Mouse (Mus musculus): ENCODE measurements around the gene Ercc6.

Ercc6 gene

DNA sequence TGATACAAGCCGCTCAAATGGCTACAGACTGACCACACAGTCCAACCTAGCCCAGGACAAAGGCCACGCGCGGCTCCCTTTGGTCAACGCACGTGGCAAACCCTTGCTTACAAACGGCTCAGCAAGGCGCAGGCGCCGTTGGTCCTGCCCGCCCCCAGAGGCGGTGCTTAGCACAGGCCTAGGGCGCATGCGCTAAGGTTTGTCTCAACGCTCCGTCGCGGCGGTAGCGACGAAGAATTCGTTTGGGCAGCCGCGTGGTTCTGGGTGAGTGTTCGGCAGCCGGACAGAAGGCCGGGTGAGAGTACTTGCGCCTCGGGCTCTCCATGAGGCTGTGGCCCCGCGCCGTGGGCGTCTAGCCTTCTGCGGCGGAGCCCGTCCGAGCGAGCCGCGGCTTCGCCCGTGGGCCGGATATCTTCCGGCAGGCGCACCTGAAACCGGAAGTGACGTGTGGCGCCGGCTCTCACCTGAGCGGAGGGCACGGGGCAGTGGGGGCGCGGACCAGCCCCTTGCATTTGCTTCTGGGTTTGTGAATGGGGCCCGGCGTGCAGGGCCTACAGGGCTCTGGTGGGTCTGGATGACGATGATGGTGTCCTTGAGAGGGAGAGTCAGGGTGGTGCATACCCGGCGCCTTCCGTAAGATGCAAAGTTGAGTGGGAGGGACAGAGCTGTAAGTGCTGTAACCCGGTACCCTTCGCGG, at the start of gene Ercc6:
TSS of gene Ercc6 (plus strand) at position 186 of the 697 bp plus-strand sequence.
- DNase-seq = peak; percentile 94

DNA sequence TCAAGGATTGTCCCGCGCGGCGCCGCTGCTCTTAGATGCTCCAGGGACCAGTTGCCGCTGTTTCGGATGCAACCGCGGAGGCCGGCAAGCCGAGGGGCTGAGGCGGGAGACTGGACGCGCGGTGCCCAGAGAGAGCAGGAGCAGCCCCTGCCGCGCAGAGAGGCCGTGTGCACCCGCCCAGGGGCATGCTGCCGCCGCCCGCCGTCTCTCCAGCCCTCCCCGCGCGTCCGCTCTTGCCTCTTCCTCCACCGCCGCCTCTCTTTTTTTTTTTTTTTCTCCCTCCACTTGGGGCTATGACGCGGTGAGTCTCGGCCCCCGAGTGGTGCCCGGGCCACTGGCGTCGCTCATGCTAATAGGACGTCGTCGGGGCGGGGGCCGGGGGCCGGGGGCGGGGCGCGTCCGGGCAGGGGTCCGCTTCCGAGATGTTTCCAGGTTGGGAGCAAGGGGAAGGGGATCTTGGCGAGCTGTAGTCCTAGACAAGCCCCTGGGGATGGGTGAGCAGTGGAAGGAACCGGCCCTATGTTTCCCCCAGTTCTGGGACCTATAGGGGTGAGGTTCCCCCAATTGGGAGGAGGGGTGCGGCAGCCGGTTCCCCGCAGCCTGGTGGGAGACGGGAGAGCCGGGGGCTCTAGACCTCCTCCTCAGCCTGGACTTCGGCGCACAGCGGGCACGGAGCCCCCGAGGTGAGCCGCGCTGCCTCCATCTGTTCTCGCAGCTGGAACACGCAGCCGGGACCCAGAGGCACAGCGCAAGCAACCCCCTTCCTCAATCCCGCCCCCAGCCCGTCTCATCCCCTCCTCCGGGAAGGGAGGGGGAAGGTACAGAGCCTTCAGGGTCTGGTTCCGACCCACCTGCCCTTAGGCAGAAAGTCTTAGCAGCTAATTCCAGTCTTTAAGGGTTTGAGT, 48.5 kb upstream of the Ercc6 start, which contains the start of gene Slc18a3:
TSS of gene Slc18a3 (minus strand) at position 250 of the 905 bp plus-strand sequence.
- no peak for DNase-seq

DNA sequence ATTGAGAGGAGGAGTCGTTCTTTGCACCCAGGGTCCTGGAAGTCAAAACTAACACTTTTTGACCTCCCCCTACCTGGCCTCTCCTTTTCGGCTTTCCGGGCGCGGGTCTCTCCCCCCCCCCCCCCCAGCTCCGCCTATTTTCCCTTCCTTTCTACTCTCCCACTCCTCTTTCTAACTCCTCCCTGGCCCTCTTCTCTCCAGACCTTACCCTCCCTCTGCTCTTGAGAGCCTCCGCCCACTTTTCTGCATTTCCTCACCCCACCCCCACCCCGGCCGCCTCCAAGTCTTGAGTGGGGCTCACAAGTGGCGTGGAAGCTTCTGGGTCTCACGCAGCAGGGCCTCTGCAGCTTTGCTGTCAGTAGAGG, 47.8 kb upstream of the Ercc6 start:
- no peak for DNase-seq

DNA sequence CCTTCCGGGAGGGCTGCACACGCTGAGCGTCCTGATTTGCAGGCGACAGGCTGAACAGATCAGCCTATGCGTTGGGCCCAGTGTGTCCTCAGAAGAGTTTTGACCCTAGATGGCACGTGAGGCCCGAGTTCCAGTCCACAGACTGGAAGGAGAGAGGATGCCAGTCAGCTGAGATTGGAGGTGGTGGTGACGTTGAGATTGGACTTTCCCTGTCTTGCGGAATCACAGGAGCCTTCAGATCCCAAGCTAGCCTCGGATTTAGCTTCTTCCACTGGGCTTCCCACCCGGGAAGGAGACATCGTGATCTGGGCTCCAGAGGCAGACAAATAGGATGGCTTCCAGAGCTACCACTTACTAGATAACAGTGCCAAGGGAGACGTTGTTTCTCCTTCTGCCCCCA, 47.4 kb upstream of the Ercc6 start, which contains the start of gene Chat:
TSS of gene Chat (minus strand) at position 101 of the 400 bp plus-strand sequence.
- no peak for DNase-seq

DNA sequence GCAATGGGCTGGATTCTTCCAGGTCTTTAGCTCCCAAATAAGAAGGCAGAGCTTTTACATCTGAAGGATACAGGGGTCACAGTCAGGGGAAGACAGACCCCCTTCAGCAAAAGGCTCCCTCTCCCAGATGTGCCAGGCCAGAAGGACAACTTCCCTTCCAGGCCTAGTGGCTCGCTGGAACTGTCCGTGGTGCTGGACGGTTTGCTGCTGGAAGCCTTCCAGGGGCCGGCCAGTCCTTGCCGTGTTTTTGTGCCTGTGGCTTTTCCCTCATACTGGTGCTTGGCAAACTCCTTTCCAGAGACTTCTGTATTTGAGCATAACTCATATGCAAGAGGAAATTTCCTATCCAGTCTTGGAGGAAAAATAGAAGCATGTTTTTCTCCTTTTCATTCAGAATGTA, 45.7 kb upstream of the Ercc6 start:
- DNase-seq = peak; percentile 56

DNA sequence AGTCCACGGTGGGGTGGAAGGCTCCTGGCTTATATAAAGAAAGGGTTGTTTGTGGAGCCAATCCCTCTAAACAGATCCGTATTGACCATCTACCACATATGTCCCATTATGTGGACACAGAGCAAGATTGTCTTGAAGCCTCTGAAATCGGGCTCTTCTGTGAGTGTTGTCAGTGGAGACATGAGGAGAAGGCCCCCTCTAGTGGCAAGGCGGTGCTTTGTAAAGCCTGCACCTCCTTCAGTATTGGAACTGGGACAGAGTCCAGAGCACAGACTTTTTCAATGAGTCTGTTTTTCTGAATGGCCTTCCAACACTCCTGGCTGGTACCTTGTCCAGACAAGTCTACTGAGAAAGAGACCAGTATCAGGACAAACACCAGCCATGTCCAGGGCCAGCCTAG, 40.3 kb upstream of the Ercc6 start:
- DNase-seq = peak; percentile 49

DNA sequence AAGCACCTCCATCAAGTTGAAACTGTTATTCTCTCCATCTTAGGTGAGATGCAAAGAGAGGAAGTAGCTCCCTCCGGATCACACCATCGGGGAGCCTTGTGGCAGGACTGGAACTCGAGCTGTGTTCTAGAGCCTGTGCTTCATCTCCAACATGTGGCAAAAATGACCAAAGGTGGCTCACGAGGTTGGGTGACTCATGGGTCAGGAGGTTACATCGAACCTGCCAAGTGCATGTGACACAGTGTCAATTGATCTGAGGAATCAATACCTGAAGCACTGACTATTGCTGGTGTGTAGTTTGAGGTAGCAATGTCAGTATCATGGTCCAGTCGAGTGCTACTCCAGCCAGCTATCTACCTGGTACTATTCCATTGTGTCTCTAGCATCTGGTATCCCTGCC, 36.8 kb upstream of the Ercc6 start:
- DNase-seq = no peak

DNA sequence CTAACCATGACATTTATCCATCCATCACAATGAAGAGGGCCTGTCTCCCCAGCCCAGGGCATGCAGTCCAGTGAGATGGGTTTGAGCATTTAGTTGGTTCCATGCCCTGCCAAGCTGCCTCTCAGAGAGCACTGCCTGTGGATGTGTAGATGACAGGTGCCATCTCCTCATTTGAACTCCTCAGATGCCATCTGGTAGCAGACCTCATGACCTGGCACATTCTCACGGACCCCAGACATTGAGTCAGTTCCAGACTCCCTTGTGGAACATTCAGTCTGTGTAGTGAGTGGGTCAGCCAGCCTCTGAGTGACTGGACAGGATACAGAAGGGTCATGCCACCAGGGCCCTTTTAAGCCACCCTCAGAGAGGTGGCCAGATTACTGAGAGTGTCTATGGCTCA, 35.7 kb upstream of the Ercc6 start:
- no peak for DNase-seq

DNA sequence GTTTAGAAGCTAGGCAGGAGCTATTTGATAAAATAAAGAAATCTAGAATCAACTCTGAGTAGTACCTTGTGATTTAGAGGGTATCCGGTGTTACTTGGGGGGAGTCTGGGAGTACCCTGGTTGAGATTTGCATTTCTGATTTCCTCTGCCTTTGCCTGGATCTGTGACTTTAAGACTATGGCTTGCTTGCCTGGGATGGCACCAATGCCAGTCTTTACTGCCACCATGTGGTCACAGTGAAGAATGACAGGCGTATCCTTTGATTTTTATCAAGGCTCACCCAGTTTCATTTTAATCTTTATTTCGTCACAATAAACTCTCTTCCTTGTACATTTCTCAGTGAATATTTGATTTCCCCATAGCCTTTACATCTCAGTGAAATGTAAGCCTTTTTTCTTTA, 31.3 kb upstream of the Ercc6 start:
- DNase-seq = no peak

DNA sequence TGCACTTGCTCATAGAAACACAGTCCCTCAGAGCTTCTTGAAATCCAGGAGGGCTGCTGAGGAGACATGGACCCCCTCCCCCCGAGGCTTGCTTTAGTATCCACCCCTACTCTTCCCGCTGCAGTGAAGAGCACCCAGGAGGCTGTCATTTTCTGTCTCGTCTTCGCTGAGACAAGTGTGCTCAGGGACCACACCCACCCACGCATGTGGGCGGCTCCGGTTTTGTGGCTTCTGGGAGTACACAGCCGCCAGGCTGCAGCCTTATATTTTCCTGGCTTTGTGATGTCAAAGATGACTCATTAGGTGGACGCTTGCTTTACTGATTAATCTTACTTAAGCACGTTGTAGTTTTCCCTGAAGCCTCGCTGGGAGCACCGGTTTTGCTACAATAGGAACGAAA, 20.8 kb upstream of the Ercc6 start:
- no peak for DNase-seq

DNA sequence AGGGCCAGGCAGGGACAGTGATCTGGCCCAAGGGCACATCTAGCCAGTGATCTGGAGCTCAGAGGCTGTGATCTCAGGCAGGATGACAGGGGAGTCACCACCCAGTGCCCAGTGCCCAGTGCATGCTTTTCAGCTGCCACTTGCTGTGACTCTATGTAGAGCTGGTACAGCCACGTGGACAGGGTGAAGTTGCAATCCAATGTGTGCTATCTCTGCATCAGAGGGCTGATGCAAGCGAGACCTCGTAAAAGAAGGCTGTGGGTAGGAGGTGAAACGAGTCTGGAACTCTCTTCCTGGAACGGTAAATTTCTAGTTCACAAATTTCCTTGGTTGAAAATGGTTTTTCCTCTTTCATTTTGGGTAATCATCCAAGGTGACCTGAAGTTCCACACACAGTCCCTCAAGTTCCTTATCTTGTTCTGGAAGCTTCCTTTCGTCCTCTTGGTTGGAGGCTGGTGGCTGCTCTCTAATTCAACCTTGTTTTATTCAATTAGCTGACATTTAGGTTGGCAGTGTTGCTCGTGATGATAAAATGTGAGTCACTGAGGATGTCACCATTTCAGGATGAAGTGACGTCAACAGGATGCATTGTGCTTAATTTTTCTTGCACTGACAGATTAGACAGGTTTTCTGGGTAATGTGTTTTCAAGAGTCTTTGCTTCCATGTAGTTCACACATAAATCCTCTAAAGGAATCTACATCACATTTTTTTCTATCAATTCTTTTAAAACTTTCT, 17.0 kb upstream of the Ercc6 start:
- no peak for DNase-seq

DNA sequence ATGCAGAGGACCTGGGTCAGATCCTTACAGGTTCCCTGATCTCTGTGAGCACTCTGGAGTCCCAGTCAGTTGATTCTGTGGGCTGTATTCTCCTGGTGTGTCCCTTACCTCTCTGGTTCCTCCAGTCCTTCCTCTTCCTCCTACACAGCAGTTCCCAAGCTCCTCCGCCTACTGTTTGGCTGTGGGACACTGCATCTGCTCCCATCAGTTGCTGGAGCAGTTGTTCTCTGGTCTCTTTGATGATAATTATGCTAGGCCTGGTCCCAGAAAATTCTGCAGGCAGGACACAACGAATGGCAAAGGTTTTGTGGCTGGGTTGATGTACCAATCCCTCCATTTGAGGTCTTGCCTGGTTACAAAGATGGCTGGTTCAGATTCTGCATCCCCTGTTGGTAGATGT, 12.0 kb upstream of the Ercc6 start:
- DNase-seq = no peak

DNA sequence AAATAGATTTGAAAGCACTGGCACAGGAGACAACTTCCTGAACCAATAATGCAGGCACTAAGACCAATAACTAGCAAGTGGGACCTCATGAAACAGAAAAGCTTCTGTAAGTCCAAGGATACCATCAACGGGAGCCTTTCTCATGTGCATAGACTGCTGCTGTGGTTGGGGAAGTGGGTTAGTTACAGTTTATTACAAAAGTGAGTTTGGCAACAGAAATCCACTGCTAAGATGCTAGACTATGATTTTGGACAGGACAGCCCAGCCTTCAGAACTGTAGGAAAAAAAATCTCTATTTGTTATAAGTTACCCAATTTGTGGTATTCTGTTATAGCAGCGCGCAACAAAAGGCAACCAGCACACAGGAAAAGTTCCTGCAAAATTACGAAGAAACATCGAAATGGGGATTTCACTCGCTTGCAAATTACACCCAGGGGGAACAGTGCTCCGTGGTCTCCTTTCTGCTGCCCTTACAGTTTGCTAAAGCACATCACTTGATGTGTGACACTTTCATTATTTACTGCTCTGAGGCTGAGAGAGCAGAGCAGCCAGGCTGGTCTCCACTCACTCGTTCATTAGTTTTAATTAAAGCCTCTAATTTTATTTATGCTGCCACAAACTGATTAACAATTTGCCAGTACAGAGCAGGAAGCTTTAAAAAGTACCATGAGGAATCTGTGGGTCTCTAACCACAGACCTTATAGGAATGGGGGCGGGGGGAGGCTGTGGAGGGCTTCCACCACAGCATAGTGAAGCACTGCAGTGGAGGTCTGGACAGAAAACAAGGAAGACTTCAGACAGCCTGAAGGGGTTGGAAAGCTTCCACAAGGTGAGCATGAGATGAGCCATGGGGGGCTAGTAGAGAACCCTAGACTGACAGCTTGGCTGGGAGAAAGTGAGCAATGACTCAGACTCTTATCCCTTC, 10.3 kb upstream of the Ercc6 start:
- no peak for DNase-seq

DNA sequence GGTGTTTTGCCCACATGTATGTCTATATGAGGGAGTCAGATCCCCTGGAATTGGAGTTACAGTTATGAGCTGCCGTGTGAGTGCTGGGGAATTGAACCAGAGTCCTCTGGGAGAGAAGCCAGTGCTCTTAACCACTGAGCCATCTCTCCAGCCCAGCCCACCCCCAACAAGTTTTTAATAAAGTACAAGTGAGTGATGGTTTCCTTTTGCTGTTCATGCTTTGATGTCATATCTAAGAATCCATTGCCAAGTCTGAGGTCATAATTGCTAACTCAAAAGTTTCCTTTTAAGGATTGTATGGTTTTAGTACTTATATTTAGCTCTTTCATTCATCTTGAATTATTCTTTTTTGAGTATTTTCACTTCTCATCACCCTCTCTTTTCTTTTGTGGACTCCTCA, 9.4 kb upstream of the Ercc6 start:
- DNase-seq = no peak

DNA sequence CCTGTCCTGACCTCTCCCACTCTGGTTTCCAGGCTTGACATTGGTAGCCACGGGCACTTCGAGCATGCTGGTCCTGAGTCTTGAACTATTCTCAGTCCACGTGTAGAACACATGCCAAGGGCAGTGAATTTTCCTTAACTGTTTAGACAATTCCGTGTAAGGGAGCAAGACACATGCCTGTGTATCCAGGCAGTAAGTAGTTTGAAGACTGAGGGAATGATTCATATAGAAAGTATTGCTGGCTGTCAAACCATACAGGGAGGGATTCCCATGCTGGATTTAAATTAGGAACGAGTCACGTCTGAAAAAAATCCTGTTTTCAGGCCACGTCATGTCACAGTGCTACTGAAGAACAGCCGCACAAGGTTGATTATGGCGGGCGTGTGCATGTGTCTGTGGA, 7.0 kb upstream of the Ercc6 start:
- no peak for DNase-seq

DNA sequence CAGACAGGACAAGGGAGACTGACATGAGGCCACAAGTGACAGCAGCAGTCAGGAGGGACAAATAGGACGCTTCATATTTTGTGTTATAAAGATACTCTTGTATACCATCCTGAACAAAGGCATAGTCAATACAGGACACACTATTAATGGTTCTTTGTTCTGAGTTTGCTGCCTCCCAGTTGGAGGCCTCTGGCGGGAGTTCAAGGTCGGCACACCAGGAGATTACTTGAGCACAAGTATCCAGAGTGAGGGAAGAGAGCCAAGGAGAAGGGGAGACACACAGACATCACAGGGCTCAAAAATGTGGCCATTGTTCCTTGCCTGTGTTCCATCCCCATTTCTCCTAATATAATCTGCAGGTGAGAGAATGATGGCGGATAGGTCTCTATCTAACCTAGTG, 6.1 kb upstream of the Ercc6 start:
- no peak for DNase-seq

DNA sequence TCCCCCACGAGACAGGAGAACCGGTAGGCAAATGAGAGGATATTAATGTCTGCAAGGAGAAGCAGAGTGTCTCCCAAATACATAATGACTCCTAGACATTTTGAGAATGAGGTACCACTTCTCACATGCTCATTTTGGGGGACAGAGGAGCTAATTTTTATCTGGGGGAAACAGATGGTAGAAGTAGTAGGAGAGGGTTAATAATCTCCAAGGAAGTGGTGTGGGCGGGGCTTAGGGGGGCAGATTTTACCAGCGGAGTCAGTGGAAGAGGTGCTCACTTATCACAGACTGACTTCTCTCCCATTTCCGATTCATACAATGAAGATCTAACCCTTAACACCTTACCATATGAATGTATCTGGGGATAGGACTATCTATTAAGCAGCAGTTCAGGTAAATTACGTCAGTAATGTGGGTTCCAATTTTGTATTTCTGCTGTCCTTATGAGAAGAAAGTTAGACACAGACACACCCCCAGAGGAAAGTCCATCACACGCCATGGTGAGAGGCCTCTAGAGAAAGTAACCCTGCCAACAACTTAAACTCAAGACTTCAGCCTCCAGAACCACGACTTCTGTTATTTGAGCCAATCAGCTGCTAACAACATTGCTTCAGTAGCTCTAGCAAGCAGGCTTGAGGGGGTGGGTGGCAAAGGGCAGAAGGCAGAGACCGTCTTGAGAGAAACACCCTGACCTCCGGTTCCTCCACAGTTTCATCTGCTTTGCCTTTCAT, 5.1 kb upstream of the Ercc6 start:
- peak; percentile 78 for DNase-seq

DNA sequence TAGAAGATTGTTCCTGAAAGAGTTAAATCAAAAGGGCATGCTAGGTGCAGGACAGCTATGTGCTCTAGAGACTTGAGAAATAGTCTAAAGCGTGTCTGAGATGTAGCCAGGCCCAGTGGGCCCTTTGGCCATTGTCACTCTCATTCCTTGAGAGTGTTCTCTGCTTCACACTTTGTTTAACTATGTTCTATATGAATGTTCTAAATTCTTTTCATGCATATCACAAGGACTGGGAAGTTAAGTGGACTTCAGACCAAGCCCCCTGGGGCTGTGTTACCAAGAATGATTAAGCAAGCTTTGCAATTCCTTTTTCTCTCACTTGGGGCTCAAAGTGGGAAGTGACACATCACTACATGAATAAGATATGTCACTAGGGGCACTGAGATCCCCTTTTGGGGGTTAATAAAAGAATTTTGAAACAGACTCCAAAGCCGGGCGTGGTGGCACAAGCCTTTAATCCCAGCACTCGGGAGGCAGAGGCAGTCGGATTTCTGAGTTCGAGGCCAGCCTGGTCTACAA, 3.8 kb upstream of the Ercc6 start:
- DNase-seq = no peak

DNA sequence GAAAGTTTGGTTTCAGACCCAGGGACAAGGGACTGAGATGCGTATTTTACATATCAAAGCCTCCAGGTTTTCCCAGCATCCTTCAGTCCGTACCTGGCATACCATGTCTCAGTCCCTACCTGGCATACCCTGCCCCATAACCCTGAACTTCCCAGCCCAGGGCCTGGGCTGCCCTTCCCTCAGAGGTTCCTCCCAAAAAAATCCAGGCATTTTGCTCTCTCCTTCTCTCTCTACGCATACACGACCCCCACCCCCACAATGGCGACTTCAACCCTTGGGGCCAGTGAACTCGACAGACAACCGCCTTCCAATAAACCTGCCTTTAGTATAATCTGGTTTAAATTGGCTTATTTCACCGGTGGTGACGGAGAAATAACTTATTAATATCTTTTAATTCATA, 409 bp upstream of the Ercc6 start:
- no peak for DNase-seq

DNA sequence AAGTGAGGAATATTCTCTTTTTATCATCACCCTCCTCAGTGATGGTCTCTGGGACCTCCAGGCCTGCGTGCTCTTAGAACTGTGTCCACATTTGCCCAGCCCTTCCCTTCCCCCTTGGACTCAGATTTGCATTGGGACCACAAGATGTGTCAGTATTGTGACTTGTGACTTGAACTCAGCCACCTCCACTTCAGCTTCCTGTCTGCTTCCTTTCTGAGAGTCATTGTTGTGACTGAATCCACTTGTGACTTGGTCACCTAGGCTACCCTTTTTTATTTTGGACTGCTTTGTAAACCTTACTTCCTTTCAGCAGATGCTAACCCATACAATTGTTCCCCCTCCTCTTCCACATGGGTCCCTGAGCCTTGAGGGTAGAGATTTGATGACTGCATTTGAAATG, 2.8 kb downstream of the Ercc6 start:
- DNase-seq = no peak

DNA sequence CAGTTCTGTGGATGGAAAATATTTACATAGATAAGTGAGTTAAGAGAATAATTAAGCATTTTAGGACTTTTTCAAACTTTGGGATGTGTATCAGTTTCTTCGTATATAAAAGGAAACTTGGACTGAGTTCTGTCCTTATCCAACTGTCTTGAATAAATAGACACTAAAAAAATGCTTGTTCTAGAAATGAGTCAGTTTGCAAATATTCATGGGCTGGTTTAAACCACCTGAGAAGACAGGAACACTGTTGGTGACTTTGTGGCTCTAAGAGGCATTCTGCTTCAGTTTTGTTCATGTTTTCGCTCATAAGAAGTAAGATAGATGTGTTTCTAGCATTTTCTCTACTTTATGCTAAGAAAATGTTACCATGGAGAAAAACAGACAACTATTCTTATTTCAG, 5.2 kb downstream of the Ercc6 start:
- DNase-seq = no peak

All from liver (tissue).